Mouse (Mus musculus) erythroblast, embryonic 14.5 days (primary cell): ENCODE results near the gene Mllt11.

Experiments
- GATA1 ChIP-seq: IDR thresholded peaks from 2 replicates; pipeline ENCODE4 v1.6.1; 2012; ENCODE audit warnings: low read length, inconsistent platforms, mixed read lengths
- TAL1 ChIP-seq: IDR thresholded peaks from 3 replicates; pipeline ENCODE4 v1.6.1; 2012; ENCODE audit warnings: low read length, inconsistent platforms, mixed read lengths

GRCm38 (mm10) chr3:95281216-95282126, 49.5 kb upstream of the Mllt11 start, which contains the start of the genes Mindy1 and Prune1:
- TF ChIP-seq GATA1: no peak
- no peak for TF ChIP-seq TAL1
